ENCODE assay signal across 22 mouse cellular contexts in the genomic region with DNA sequence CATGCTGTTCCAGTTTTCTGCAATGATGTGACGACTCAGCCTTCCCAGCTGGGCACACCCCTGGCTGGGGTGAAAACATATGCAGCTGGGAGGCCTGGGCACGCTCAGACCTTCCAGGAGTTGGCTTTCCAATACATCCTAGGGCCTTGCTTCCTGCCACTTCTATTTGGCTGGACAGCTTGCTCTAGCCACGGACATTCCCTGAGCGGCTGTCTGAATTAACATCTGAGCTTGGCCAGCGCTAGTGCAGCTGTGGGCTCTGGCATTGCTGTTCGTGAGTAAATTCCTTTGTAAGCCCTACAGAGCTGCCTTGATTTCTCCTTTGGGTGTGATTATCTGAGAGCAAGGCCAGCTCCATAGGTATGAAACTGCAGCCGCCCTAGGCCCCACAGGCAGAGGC.
DNase-seq lines count a peak whose midpoint lies in the region; ATAC-seq lines count a peak whose summit lies in the region.
"Had no signal": no experiment of that assay in that cellular context is flagged by ENCODE, and none has a peak within 500 bp of the region (broad histone marks: within the 10 kb centered on the region; RNA-seq: fewer than 3 reads in every experiment).

No protein-coding gene starts in this region.

- H3K4me2 ChIP-seq in limb, embryonic 13.5 days (replicated peaks): no peak overlapping the region
- H3K4me2 ChIP-seq: embryonic facial prominence, embryonic 13.5 days; hindbrain, embryonic 14.5 days; liver, embryonic 13.5 days; lung, embryonic 14.5 days; stomach, embryonic 15.5 days had no signal

- no peaks in the 10 kb centered on the region for H3K4me1 ChIP-seq in limb, embryonic 13.5 days
- H3K4me1 ChIP-seq in limb, embryonic 10.5 days: 0 out of 2 replicates have a peak, but pooled peaks cover 5% of the 10 kb centered on the region
- H3K4me1 ChIP-seq: liver, embryonic 13.5 days; stomach, embryonic 15.5 days had no signal

- no peak overlapping the region for H3K4me3 ChIP-seq in limb, embryonic 13.5 days
- H3K4me3 ChIP-seq in limb, embryonic 10.5 days: no peak overlapping the region
- H3K4me3 ChIP-seq: embryonic facial prominence, embryonic 13.5 days; liver, embryonic 13.5 days; midbrain, embryonic 10.5 days; stomach, embryonic 15.5 days had no signal

- no peaks in the 10 kb centered on the region for H3K9me3 ChIP-seq in limb, embryonic 13.5 days
- H3K9me3 ChIP-seq in limb, embryonic 10.5 days (replicated peaks): no peaks in the 10 kb centered on the region
- H3K9me3 ChIP-seq: embryonic facial prominence, embryonic 13.5 days; liver, embryonic 13.5 days; midbrain, embryonic 10.5 days; stomach, embryonic 15.5 days had no signal

- no peaks in the 10 kb centered on the region for H3K27me3 ChIP-seq in limb, embryonic 13.5 days
- H3K27me3 ChIP-seq in limb, embryonic 10.5 days (ENCODE audit: low read depth, poor library complexity, severe bottlenecking): no peaks in the 10 kb centered on the region
- H3K27me3 ChIP-seq: embryonic facial prominence, embryonic 13.5 days; liver, embryonic 13.5 days; stomach, embryonic 15.5 days had no signal

- no peaks in the 10 kb centered on the region for H3K36me3 ChIP-seq in limb, embryonic 13.5 days
- H3K36me3 ChIP-seq in limb, embryonic 10.5 days: no peaks in the 10 kb centered on the region
- H3K36me3 ChIP-seq: embryonic facial prominence, embryonic 13.5 days; liver, embryonic 13.5 days; midbrain, embryonic 10.5 days; stomach, embryonic 15.5 days had no signal

- peak; percentile 26 for DNase-seq in adrenal gland, adult 8-10 months
- no peak for DNase-seq in adrenal gland, postnatal 10 days
- DNase-seq in limb, embryonic 10.5 days (ENCODE audit: low spot score): no peak
- DNase-seq in gastrocnemius, adult 8-10 months (ENCODE audit: low spot score in 2 of 2): peak; percentile 31 to 46
- DNase-seq in yolk sac, embryonic 10.5 days (ENCODE audit: low spot score): no peak
- no peak for DNase-seq in thymus, postnatal 36 days
- DNase-seq: B cell, adult 2 months; cerebellum, adult 2 months; forebrain, postnatal 0 days; heart, postnatal 36 days; kidney, postnatal 36 days; left cerebral cortex, postnatal 4 days; liver, embryonic 13.5 days; lung, embryonic 14.5 days; thymus, adult 2 months had no signal

- WGBS in limb, embryonic 13.5 days: 61% methylated on average over 7 of the region's 7 CpGs
- 86% methylated on average over 7 of the region's 7 CpGs for WGBS in limb, embryonic 10.5 days

- no peak overlapping the region for H3K9ac ChIP-seq in limb, embryonic 13.5 days
- H3K9ac ChIP-seq: embryonic facial prominence, embryonic 13.5 days; forebrain, postnatal 0 days; hindbrain, embryonic 14.5 days; liver, embryonic 13.5 days; lung, embryonic 14.5 days; stomach, embryonic 15.5 days had no signal

- 0 out of 2 replicates have a peak, but pooled peaks have one; percentile 15 for ATAC-seq in limb, embryonic 13.5 days (ENCODE audit: low FRiP score, low read depth)
- ATAC-seq: forebrain, postnatal 0 days; intestine, embryonic 16.5 days had no signal

- H3K27ac ChIP-seq in limb, embryonic 13.5 days: no peak overlapping the region; the same call in 1 of the 2 replicates
- no peak overlapping the region for H3K27ac ChIP-seq in limb, embryonic 10.5 days
- H3K27ac ChIP-seq: embryonic facial prominence, embryonic 13.5 days; hindbrain, embryonic 14.5 days; liver, embryonic 13.5 days; macrophage; midbrain, embryonic 10.5 days; stomach, embryonic 15.5 days had no signal

Comparison
In these comparisons a context has a peak if more than half of its experiments do, and no peak if none do; other contexts are left out.
1. DNase-seq: peak in adrenal gland, adult 8-10 months (single experiment) and gastrocnemius, adult 8-10 months (2 of 2); none in adrenal gland, postnatal 10 days (single experiment), limb, embryonic 10.5 days (single experiment), yolk sac, embryonic 10.5 days (single experiment) and thymus, postnatal 36 days (0 of 2).